Mouse (Mus musculus) MEL (cell line): ENCODE measurements around the gene Zfp365. TPM values are rescaled to one million over a fixed set of nuclear protein-coding genes. Genes with fewer than 3 reads are reported as not detected.

Experiments used
- DNase-seq: peaks from one replicate; pipeline ENCODE4 v3.0.0; 2011; ENCODE audit warnings: low read depth, low spot score
- H3K27ac ChIP-seq: 2 replicates; pipeline ENCODE4 v1.5.1; 2012; ENCODE audit warnings: low read depth, mild to moderate bottlenecking, control low read depth, low read length, moderate library complexity; ENCODE audit not compliant: control insufficient read depth
- H3K27me3 ChIP-seq, 2 experiments: fragments of 150-350 bp in 1 of 2; sonication (generic) in 1 of 2; 2 replicates each; pipeline ENCODE4 v1.6.1; 2012; ENCODE audit warnings: low read length in 2 of 2, mild to moderate bottlenecking in 2 of 2, improper control_type of control experiment in 1 of 2, moderate library complexity in 1 of 2; ENCODE audit not compliant: insufficient read depth in 2 of 2, control insufficient read depth in 1 of 2
- H3K36me3 ChIP-seq, 2 experiments: 2 replicates each; pipeline ENCODE4 v1.6.1; 2012 to 2014; ENCODE audit warnings: low read length in 2 of 2, improper control_type of control experiment in 1 of 2, inconsistent platforms in 1 of 2, mild to moderate bottlenecking in 1 of 2; ENCODE audit not compliant: insufficient read depth in 2 of 2, control insufficient read depth in 1 of 2
- H3K4me1 ChIP-seq, 2 experiments: fragments of 150-350 bp in 1 of 2; sonication (generic) in 1 of 2; 2 replicates each; pipeline ENCODE4 v1.6.1; 2012; ENCODE audit warnings: low read length in 2 of 2, improper control_type of control experiment in 1 of 2, mild to moderate bottlenecking in 1 of 2; ENCODE audit not compliant: insufficient read depth in 2 of 2, control insufficient read depth in 1 of 2
- H3K4me3 ChIP-seq, 2 experiments: fragments of 150-350 bp in 1 of 2; sonication (generic) in 1 of 2; 2 replicates each; pipeline ENCODE4 v1.5.1; 2012; ENCODE audit warnings: low read depth in 2 of 2, low read length in 2 of 2, mild to moderate bottlenecking in 2 of 2, moderate library complexity in 2 of 2, control low read depth in 1 of 2, improper control_type of control experiment in 1 of 2; ENCODE audit not compliant: control insufficient read depth in 1 of 2, insufficient read depth in 1 of 2
- H3K79me2 ChIP-seq: 2 replicates; pipeline ENCODE4 v1.6.1; 2012; ENCODE audit warnings: mild to moderate bottlenecking, low read length, moderate library complexity; ENCODE audit not compliant: control insufficient read depth, poor library complexity, insufficient read depth
- H3K9ac ChIP-seq: 2 replicates; pipeline ENCODE4 v1.6.1; 2012; ENCODE audit warnings: low read depth, mild to moderate bottlenecking, control low read depth, low read length, moderate library complexity; ENCODE audit not compliant: control insufficient read depth, poor library complexity, severe bottlenecking
- H3K9me3 ChIP-seq: fragments of 150-350 bp; sonication (generic); replicated peaks from 2 replicates; pipeline ENCODE4 v1.6.1; 2012; ENCODE audit warnings: mild to moderate bottlenecking, low read length, improper control_type of control experiment, moderate library complexity; ENCODE audit not compliant: insufficient read depth
- CHD2 ChIP-seq: IDR thresholded peaks from 2 replicates; pipeline ENCODE4 v1.6.1; 2011; ENCODE audit warnings: low read length, improper control_type of control experiment
- CTCF ChIP-seq, 3 experiments: IDR thresholded peaks in 2 of 3; conservative IDR thresholded peaks in 1 of 3; 2 replicates each; pipeline ENCODE4 v1.5.1; 2011 to 2012; ENCODE audit warnings: low read length in 3 of 3, low read depth in 2 of 3, mild to moderate bottlenecking in 2 of 3, improper control_type of control experiment in 1 of 3, inconsistent platforms in 1 of 3, mixed read lengths in 1 of 3, moderate library complexity in 1 of 3; ENCODE audit not compliant: control insufficient read depth in 1 of 3, insufficient read depth in 1 of 3, poor library complexity in 1 of 3, severe bottlenecking in 1 of 3
- E2F4 ChIP-seq: IDR thresholded peaks from 2 replicates; pipeline ENCODE4 v1.6.1; 2011; ENCODE audit warnings: low read depth, low read length, improper control_type of control experiment, borderline replicate concordance
- ELF1 ChIP-seq: IDR thresholded peaks from 2 replicates; pipeline ENCODE4 v1.6.1; 2014; ENCODE audit warnings: low read depth, mild to moderate bottlenecking, inconsistent platforms, low read length, improper control_type of control experiment, moderate library complexity
- EP300 ChIP-seq, 2 experiments: IDR thresholded peaks; 2 replicates each; pipeline ENCODE4 v1.6.1; 2011; ENCODE audit warnings: improper control_type of control experiment in 2 of 2, low read length in 2 of 2, low read depth in 1 of 2, mild to moderate bottlenecking in 1 of 2
- GATA1 ChIP-seq: IDR thresholded peaks from 2 replicates; pipeline ENCODE4 v1.6.1; 2011; ENCODE audit warnings: low read depth, low read length, improper control_type of control experiment
- KAT2A ChIP-seq: conservative IDR thresholded peaks from 2 replicates; pipeline ENCODE4 v1.6.1; 2012; ENCODE audit warnings: low read depth, low read length, improper control_type of control experiment, inconsistent platforms
- MEF2A ChIP-seq: IDR thresholded peaks from 2 replicates; pipeline ENCODE4 v1.6.1; 2014; ENCODE audit warnings: low read depth, mild to moderate bottlenecking, inconsistent platforms, low read length, improper control_type of control experiment; ENCODE audit not compliant: poor library complexity, insufficient replicate concordance, severe bottlenecking; ENCODE audit errors: extremely low read depth
- MYC ChIP-seq: IDR thresholded peaks from 2 replicates; pipeline ENCODE4 v1.6.1; 2011; ENCODE audit warnings: low read depth, mild to moderate bottlenecking, low read length, improper control_type of control experiment, moderate library complexity
- NRF1 ChIP-seq: IDR thresholded peaks from 2 replicates; pipeline ENCODE4 v1.6.1; 2014; ENCODE audit warnings: low read depth, mild to moderate bottlenecking, inconsistent platforms, low read length, improper control_type of control experiment, moderate library complexity; ENCODE audit not compliant: poor library complexity, insufficient read depth, severe bottlenecking
- POLR2A ChIP-seq, 2 experiments: IDR thresholded peaks; 2 replicates each; pipeline ENCODE4 v1.6.1; 2011 to 2012; ENCODE audit warnings: low read length in 2 of 2, mild to moderate bottlenecking in 2 of 2, control low read depth in 1 of 2, improper control_type of control experiment in 1 of 2, low read depth in 1 of 2, moderate library complexity in 1 of 2; ENCODE audit not compliant: control insufficient read depth in 1 of 2, insufficient read depth in 1 of 2, poor library complexity in 1 of 2
- POLR2AphosphoS5 ChIP-seq: IDR thresholded peaks from 2 replicates; pipeline ENCODE4 v1.6.1; 2012; ENCODE audit warnings: low read depth, borderline replicate concordance, mild to moderate bottlenecking, inconsistent platforms, low read length, moderate library complexity, mixed read lengths
- RAD21 ChIP-seq: IDR thresholded peaks from 2 replicates; pipeline ENCODE4 v1.6.1; 2011; ENCODE audit warnings: mild to moderate bottlenecking, low read depth, low read length, improper control_type of control experiment
- RCOR1 ChIP-seq: IDR thresholded peaks from 2 replicates; pipeline ENCODE4 v1.6.1; 2012; ENCODE audit warnings: low read depth, mild to moderate bottlenecking, inconsistent platforms, low read length, improper control_type of control experiment
- SIN3A ChIP-seq: IDR thresholded peaks from 2 replicates; pipeline ENCODE4 v1.6.1; 2012; ENCODE audit warnings: low read length, improper control_type of control experiment, inconsistent platforms
- TBP ChIP-seq: IDR thresholded peaks from 2 replicates; pipeline ENCODE4 v1.8.0; 2011; ENCODE audit warnings: low read depth, low read length, improper control_type of control experiment
- TCF12 ChIP-seq: IDR thresholded peaks from 2 replicates; pipeline ENCODE4 v1.6.1; 2014; ENCODE audit warnings: low read depth, mild to moderate bottlenecking, inconsistent platforms, low read length, improper control_type of control experiment, moderate library complexity
- USF2 ChIP-seq, 2 experiments: IDR thresholded peaks; 2 replicates each; pipeline ENCODE4 v1.6.1; 2011 to 2012; ENCODE audit warnings: improper control_type of control experiment in 2 of 2, low read length in 2 of 2, borderline replicate concordance in 1 of 2, inconsistent platforms in 1 of 2, low read depth in 1 of 2, mild to moderate bottlenecking in 1 of 2; ENCODE audit not compliant: insufficient read depth in 1 of 2
- ZKSCAN1 ChIP-seq: IDR thresholded peaks from 2 replicates; pipeline ENCODE4 v1.6.1; 2012; ENCODE audit warnings: low read depth, mild to moderate bottlenecking, inconsistent platforms, low read length, improper control_type of control experiment, moderate library complexity
- ZMIZ1 ChIP-seq: IDR thresholded peaks from 2 replicates; pipeline ENCODE4 v1.6.1; 2012; ENCODE audit warnings: low read depth, mild to moderate bottlenecking, inconsistent platforms, low read length, improper control_type of control experiment, moderate library complexity
- ZNF384 ChIP-seq: IDR thresholded peaks from 2 replicates; pipeline ENCODE4 v1.6.1; 2012; ENCODE audit warnings: low read depth, mild to moderate bottlenecking, inconsistent platforms, low read length, improper control_type of control experiment
- polyA plus RNA-seq, 2 experiments: library from polyadenylated mRNA; stranded (reverse) in 1 of 2; unstranded in 1 of 2; fragments of >175 nt in 1 of 2; fragments of >200 nt in 1 of 2; gene quantifications; 2 replicates each; pipeline versions ENCODE4 v1.2.1 to v1.2.4; 2012; ENCODE audit warnings: low replicate concordance in 2 of 2, low read depth in 1 of 2; ENCODE audit not compliant: insufficient read length in 2 of 2, insufficient read depth in 1 of 2, missing spikeins in 1 of 2
- total RNA-seq: library from RNA; depleted of rRNA; stranded (reverse); fragments of 300-350 nt; gene quantifications from 2 replicates; pipeline ENCODE4 v1.2.3, GENCODE M21; 2012

Gene Zfp365
- total and polyA plus RNA-seq, 3 experiments = not detected

DNA sequence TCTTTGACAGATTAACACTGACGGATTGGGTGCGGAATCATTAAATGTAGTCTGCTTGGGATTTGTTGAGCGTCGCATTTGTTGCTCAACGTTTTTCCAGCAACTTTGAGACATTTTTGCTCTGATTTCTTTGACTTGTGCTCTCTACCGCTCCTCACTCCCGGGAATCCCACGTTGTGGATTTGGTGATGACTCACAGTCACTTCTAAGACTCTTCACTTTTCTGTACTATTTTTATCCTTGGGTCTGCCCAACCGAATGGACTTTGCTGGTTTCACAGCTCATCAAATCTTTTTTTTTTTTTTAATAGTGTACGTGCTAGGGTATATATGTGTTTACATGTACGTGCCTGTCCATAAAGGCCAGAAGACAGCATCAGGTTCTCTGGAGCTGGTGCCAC lies 20.3 kb upstream of the Zfp365 start:
- no peaks in the 10 kb centered on the region for H3K4me1 ChIP-seq
- no peaks in the 10 kb centered on the region for H3K79me2 ChIP-seq
- H3K9ac ChIP-seq = no peak overlapping the region
- no peak overlapping the region for H3K27ac ChIP-seq
- H3K4me3 ChIP-seq = no peak overlapping the region
- DNase-seq = no peak
- TF ChIP-seq ZNF384 = no peak
- no peak for TF ChIP-seq CTCF (IDR thresholded peaks at IDR 0.05 in 2 of 3, conservative IDR thresholded peaks at IDR 0.05 in 1 of 3; ENCODE audit: control insufficient read depth in 1 of 3, insufficient read depth in 1 of 3, low read depth in 2 of 3, low read length in 3 of 3, poor library complexity in 1 of 3, severe bottlenecking in 1 of 3)
- TF ChIP-seq MEF2A = no peak
- no peak for TF ChIP-seq ZKSCAN1
- no peak for TF ChIP-seq RAD21
- TF ChIP-seq SIN3A = no peak
- no peak for TF ChIP-seq E2F4
- no peak for TF ChIP-seq POLR2AphosphoS5
- TF ChIP-seq EP300 (IDR thresholded peaks at IDR 0.05; ENCODE audit: low read depth in 1 of 2, low read length in 2 of 2) = no peak
- TF ChIP-seq KAT2A = no peak
- TF ChIP-seq GATA1 = no peak
- TF ChIP-seq POLR2A (IDR thresholded peaks at IDR 0.05; ENCODE audit: control insufficient read depth in 1 of 2, insufficient read depth in 1 of 2, low read depth in 1 of 2, low read length in 2 of 2, poor library complexity in 1 of 2) = no peak
- TF ChIP-seq USF2 (IDR thresholded peaks at IDR 0.05; ENCODE audit: borderline replicate concordance in 1 of 2, insufficient read depth in 1 of 2, low read depth in 1 of 2, low read length in 2 of 2) = no peak
- TF ChIP-seq MYC = no peak
- no peak for TF ChIP-seq TCF12
- no peak for TF ChIP-seq RCOR1
- TF ChIP-seq NRF1 = no peak
- no peak for TF ChIP-seq ZMIZ1
- no peak for TF ChIP-seq CHD2
- no peak for TF ChIP-seq TBP
- TF ChIP-seq, all 39 proteins: peak for 0
- no peaks in the 10 kb centered on the region for H3K9me3 ChIP-seq
- no peaks in the 10 kb centered on the region for H3K27me3 ChIP-seq
- H3K36me3 ChIP-seq = no peaks in the 10 kb centered on the region

DNA sequence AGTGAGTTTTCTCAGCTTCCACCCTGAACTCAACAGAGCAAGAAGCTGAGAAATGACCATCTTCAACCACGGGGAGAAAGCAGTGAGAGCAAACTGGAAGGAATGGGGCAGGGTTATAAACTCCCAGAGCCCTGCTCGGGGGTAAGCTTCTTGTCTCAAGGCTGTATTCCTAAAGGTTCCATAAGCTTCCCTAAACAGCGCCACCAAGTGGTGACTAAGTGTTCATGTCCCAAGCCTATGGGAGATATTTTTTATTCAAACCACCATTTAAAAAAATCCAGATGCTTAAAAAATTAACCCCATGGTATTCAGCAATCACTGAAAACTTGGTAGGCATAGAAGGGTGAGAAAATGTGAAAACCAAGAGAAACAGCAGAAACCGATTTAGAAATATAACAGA lies 18.9 kb upstream of the Zfp365 start:
- TF ChIP-seq ELF1 (no peak), CTCF (IDR thresholded peaks at IDR 0.05 in 2 of 3, conservative IDR thresholded peaks at IDR 0.05 in 1 of 3; ENCODE audit: control insufficient read depth in 1 of 3, insufficient read depth in 1 of 3, low read depth in 2 of 3, low read length in 3 of 3, poor library complexity in 1 of 3, severe bottlenecking in 1 of 3) (0 out of 6 replicates have a peak, but pooled peaks of 1 of the 3 experiments have one; percentile 9)
- TF ChIP-seq, all 39 proteins: peak for 1
- H3K27ac ChIP-seq = no peak overlapping the region
- H3K9ac ChIP-seq = no peak overlapping the region
- H3K4me3 ChIP-seq = no peak overlapping the region
- no peak for DNase-seq
- H3K9me3 ChIP-seq = no peaks in the 10 kb centered on the region
- no peaks in the 10 kb centered on the region for H3K36me3 ChIP-seq
- H3K4me1 ChIP-seq = no peaks in the 10 kb centered on the region
- no peaks in the 10 kb centered on the region for H3K79me2 ChIP-seq
- H3K27me3 ChIP-seq = no peaks in the 10 kb centered on the region
